Mouse (Mus musculus) spleen, postnatal 36 days (tissue): ENCODE data around the gene Cped1.
"Not testable (repeated sequence)": the region's sequence is repeated elsewhere in the genome, so short reads cannot be mapped to it uniquely, and the experiment has no call there.

Source experiments
- DNase-seq, 2 experiments: peaks; one replicate each; pipeline ENCODE4 v3.0.0; 2022; ENCODE audit warnings: low spot score in 2 of 2, mixed read lengths in 1 of 2

Gene Cped1

GRCm38 (mm10) chr6:22026761-22027594 is 41.3 kb downstream of the Cped1 start:
- no peak for DNase-seq

DNA sequence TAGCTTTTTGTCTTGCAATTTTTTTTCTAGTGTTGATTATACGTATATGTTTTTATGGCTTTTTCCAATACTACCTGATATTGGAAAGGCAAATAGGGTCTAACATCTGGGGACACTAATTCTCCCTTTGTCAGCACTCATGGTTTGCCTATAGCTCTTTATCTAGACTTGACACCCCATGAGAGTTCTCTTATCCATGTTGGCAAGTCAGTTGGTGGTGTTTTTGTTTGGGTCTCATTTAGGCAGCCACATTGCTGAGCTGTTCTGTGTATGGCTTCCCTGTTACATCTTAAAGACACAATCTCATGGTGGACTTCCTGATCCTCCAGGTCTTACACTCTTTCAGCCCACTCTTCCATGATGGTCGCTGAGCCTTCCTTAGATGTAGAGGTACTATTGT is 42.1 kb downstream of the Cped1 start:
- no peak for DNase-seq

DNA sequence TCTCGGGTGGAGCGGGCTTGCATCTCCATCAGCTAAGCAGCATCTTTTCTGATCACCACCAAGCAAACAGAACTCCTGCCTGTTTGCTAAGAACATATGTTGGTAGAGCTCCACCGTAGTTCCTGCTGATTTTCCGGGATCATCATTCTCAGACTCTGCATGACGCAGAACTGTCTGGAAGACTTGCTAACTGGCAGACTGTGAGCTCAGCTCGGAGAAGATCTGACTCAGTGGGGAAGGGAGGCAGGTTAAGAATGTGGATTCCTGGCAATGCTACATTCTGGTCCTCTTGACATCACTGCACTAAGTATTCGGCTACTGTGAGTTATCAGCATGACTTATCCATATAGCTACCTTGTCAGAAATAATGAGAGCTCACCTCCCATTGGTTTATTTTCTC is 44.7 kb downstream of the Cped1 start:
- no peak for DNase-seq

DNA sequence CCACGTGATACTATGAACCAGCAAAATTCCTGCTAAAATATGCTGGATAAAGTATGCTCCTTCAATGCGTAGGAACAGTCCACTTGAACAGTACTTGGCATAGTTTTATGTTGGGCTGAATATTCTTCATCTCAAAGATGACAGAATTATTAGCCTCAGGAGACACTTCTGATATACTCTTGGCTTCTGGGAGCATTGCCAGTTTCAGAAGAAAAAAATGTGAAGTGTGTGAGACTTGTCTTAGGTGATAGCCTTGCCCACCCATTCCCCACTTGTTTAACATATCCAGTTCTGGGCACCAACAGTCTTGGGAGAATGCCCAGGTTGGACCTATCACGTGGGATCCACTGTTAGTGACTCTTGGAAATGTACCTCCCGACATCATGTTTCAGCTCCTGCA is 47.5 kb downstream of the Cped1 start:
- no peak for DNase-seq

- no peak for DNase-seq
These were observed 49.7 kb downstream of the Cped1 start for GRCm38 (mm10) chr6:22035408-22035807.

DNA sequence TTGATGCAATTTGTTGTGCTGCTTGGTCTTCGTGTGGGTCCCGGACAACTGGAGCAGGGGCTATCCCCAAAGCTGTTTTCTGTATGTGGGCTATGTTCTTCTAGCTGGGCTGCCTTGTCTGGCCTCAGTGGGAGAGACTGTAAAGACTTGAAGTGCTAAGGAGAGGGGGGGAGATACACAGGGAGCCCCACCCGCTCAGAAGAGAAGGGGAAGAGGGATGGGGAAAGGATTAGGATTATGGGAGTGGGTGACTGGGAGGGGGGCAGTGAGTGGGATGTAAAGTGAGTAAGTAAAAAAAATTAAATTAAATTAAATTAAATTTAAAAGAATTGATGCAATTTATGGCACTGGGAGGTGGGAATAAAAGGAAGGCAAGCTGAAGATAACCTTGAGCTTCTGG is 50.2 kb downstream of the Cped1 start:
- no peak for DNase-seq

- no peak for DNase-seq
These were observed 50.7 kb downstream of the Cped1 start for GRCm38 (mm10) chr6:22036396-22036795.

GRCm38 (mm10) chr6:22036911-22037310 is 51.2 kb downstream of the Cped1 start:
- no peak for DNase-seq

DNA sequence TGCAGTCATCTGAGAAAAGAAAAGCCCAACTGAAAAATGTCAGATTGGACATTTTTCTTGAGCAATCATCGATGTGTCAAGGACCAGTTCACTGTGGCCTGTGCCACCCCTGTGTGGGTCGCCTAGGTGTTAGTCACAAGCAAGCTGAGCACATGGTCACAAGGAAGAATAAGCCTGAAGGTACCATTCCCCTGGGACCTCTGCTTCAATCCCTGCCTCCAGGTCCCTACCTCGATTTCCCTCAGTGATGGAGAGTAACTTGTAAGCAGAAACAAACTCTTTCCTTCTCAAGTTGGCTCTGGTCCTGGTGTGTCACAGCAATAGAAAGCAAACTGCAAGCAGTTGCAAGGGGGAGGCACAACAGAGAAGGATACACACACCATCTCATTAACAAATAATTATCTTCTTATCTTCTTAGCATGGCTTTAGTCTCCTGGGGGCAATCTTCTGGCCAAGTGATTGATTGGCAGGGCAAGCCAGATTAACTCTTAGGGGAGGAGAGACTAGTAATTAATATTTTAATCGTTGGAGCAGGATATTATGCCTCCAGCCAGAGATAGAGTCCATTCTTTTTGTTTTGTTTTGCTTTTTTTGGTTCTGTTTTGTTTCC is 51.8 kb downstream of the Cped1 start:
- DNase-seq = no peak

DNA sequence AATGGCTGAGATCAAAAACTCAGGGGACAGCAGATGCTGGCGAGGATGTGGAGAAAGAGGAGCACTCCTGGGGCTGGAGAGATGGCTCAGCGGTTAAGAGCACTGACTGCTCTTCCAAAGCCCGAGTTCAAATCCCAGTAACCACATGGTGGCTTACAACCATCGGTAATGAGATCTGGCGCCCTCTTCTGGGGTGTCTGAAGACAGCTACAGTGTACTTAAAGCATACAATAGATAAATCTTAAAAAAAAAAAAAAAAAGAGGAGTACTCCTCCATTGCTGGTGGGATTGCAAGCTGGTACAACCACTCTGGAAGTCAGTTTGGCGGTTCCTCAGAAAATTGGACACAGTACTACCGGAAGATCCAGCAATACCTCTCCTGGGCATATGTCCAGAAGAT is 54.0 kb downstream of the Cped1 start:
- DNase-seq = not testable (repeated sequence)

DNA sequence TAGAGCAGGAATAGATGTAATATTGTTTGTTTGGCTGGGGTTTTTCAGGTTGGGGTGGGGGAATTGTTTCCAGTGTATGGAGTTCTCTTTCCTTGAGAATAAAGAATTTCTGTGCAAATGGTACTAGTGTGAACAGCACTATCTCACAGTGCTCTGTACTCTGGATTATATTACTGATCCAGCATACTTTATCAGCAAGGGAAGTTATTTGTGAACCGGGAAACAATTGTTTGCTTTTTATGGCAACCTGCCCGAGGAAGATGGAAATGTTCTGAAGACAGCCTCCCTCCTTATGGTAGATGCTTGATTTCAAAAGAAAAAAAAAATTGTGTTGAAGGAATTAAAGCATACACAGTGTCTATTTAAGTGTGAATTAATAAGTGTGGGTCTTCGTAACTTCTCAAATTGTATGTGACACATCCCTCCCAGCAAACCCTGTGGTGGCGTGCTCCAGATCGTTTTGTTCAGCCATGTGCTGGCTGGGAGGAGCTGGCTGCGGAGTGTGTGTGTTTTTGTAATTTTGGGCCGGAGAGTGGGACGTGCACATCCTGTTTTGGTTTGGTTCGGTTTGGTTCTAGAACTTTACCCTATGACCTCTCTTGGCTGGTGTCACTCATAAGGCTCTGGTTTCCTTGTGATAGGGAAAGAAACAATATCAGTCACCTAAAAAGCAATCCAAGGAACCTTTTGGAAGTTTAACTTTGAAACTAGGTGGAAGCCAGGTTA is 59.3 kb downstream of the Cped1 start:
- no peak for DNase-seq

GRCm38 (mm10) chr6:22047101-22047500 is 61.4 kb downstream of the Cped1 start:
- DNase-seq = no peak

DNA sequence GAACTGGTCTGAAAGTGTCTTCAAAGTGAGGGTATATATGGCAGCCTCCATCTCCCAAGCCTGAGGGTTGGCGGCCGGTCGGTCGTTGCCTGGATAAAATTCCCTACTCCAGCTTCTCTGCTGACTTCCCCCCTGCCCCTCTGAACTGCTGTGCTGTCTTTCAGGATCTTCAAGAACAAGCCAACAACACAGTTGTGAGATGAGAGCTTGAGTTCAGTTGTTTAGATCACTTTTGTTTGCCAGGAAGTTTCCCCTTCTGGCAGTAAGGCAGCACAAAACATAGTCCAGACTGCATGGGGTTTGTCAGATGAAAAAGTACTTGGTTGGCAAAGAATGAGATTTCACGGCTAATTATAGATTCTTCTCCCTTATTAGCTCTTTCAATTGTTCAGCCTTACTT is 63.4 kb downstream of the Cped1 start:
- no peak for DNase-seq

DNA sequence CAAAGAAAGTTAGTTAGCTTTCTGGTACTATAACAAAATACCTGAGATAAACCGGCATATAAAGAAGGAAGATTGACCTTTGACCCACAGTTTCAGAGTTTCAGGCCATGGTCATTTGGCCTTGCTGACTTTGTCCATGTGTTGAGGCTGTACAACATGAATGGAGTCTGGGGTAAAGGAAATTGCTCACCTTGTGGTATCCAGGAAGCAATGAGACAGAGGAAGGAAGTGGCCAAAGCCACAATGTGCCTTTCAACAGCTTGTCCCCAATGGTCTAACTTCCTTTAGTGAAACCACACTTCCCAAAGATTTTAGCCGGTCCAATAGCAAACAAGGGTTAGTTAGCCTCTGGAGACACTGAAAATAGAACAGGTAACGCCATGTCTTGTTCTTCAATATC is 65.8 kb downstream of the Cped1 start:
- no peak for DNase-seq

GRCm38 (mm10) chr6:22053014-22053413 is 67.3 kb downstream of the Cped1 start:
- no peak for DNase-seq

DNA sequence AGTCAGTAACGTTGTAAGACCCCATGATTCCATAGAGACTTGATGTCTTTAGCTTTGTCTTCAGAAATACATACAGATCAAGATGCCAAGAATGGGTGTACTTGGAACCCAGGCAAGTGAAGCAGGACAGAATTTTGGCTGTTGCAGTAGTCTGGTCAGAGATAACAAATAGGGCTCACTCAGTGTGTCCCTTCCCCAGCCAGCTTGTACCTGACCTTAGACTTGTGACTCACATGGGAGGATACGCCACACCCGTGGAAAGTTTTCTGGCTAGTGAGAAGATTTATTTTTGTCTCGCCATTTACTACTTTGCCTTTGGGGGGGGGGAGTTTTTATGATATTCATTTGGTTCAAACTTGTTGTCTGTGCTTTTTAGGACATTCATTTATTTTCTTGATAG is 78.6 kb downstream of the Cped1 start:
- DNase-seq = no peak

DNA sequence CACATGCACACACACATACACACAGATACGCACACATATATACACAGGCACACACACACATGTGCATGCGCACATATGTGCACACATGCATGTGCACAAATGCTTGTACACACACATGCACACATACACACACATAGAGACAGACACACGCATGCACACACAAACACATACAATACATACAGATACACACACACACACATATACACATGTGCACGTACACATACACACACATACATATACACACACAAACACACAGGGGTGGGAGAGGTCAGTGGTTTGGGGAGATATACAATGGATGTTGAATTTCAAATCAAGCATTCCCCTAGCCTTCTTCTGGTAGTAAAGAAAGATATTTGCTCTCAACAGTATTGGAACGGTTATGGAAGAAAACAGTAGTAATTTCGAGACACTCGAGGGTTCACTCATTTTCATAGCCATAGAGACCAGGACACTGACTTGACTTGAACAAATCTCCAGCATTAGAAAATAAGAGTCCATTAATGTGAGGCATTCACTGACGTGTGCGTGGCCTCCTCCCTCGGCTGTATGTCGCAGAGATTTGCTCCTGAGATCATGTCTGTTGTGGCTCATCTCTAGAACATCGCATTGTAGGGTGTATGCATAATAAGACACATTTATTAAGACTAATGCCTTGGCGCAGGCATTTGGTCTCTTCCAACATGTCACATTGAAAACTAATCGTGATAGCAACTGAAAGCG is 85.0 kb downstream of the Cped1 start:
- no peak for DNase-seq

GRCm38 (mm10) chr6:22071323-22071840 is 85.7 kb downstream of the Cped1 start:
- DNase-seq = no peak

DNA sequence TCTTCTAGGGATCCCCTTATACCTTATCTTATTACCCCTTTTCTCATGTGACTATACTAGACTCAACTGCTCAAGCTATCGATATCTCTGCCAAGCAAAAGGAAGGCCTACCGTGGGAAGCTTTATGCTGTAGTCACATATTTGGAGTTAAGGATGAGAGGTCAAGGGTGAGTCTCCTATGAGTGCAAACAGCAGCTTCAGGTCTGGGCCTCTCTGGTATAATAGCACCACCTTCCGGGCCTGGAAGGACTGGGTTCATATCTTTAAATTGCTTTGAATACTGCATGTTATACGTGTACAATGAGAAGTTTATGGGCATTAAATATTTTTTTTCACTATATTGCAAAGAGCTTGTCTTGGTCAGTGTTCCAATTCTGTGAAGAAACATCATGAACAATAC is 87.0 kb downstream of the Cped1 start:
- DNase-seq = no peak

GRCm38 (mm10) chr6:22074232-22075083 is 88.7 kb downstream of the Cped1 start:
- DNase-seq = no peak

DNA sequence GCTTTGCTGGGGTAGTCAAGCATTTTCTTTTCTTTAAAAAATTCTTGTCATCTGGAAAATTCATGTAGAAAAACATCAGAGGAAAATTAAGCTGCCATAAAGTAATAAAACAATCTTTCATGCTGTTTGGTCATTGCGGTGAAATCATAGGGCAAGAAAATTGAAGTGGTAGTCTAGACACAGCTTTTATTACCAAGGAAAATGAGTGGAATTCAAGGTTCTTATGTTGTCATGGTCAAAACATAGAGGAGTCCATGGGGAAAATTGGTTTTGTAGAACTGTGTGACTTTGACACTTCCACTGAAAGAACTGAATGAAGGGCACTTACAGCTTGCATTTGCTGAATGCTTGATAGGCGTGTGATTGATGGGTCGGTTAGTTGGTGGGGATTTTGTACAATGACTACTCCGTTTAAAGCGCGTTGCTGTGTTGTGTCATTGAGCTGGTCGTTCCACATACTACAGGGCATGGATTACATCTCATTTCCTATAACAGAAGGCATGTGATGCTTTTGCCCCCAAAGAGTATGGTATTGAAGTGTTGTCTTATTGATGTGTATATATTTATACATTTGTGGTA is 93.1 kb downstream of the Cped1 start:
- no peak for DNase-seq
